Mouse (Mus musculus): ENCODE measurements around the gene Pm20d1.

Pm20d1 gene

DNA sequence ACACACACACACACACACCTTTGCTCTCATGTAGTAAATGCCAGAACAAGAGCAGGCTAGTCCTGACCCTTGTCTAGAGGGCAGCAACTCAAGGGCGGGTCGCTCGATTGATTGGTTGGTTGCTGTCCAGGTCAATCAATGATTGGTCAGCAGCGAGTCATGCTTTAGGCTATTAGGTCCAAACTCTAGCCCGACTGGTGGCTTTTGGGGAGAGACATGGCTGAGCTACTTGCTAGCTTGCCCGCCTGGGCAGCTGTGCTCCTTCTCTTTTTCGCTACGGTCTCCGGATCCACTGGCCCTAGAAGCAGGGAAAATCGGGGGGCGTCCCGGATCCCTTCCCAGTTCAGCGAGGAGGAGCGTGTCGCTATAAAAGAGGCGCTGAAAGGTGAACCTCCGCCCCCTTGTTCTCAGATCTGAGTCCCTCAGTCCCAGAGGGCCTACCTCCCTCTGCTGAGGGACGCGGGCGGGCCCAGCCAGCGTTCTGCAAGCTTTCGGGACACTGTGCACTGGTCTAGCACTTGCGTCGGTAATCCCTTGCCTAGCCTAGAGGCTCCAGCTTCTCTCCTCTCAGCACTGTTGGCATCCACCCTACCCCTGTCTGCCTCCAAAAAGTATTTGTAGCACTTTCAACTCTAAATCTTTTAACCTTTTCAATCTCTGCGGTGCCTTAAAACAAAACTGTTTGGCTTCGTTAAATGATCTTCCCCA, at the start of gene Pm20d1:
Gene Pm20d1 (plus strand): TSS at position 180 of the 708 bp plus-strand sequence.
- no peak for DNase-seq (ENCODE audit: low read depth in 2 of 2, low spot score in 2 of 2)

DNA sequence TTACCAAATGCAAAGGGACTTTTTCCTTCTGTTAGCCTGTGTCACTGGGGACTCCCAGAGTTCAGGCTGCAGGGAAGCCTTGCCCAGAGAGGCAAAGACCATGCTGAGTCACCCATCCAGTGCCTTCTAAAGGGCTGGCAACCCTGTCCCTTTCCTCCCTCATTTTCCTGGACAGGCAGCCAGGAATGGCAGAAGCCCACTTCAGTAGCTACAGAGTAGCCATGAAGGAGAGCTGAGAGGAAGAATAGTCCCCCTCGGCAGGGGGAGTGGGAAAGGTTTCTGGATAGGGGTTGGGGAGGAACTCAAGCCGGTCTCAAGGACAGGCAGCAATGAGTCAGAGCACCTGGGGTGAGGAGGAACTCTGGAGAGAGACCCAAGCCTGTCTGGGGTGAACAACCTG, 49.4 kb upstream of the Pm20d1 start:
- no peak for DNase-seq (ENCODE audit: low read depth in 2 of 2, low spot score in 2 of 2)

DNA sequence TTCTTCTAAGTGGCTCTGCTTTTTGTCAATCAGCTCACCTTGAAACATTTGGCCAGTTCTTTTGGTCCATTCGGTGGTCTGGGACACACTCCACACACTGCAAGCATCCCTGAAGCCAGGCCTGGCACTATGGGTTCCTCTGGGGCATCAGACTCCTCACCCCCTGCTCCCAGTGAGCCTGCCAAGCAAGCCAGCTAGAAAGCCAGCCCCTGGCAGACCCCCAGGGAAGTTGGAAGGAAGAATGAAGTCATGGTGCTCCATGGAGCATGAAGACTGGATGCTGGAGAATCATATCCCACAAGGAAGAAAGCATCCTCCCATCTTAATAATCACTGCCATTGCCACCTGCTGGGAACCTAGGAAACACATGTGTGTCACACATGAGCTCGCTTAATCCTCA, 48.5 kb upstream of the Pm20d1 start:
- DNase-seq (ENCODE audit: low read depth in 2 of 2, low spot score in 2 of 2): no peak

DNA sequence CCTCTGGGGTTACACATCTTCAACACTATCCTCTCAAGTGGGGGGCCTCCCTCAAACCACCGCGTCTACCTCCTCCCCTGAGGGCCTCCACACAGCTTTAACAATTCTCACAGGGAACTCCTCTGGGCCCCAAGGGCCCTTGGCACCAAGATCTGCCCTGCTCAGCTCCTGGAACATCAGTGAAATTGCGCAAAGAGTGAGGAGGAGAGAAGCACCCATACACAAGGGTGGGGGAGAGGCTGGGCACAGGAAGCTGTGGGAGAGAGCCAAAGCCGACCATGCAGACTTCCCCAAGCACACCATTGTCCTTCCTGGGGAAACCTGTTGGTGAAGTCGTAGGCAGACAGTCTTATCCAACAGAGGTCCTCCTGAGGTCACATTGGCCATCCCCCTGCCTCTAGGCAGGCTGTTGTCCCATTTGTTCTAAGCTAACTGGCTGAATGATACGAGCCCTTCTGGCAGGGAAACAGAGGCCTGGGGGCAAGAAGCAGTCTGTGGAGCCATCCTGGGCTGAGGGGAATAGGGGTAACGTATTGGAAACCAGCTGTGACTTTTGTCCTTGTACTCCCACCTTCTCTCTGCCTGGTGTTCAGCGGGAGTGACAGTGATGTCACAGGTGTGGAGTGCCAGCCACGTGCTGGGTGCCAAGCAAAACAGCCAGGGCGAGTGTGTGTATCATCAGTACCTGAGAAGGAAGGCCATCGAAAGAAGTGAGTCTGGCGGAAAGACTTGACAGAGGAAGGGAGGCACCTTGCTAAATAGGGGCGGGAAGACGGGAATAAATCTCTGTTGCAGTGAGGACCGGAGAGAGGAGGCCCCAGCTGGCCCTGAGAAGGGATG, 47.3 kb upstream of the Pm20d1 start:
- DNase-seq (ENCODE audit: low read depth in 2 of 2, low spot score in 2 of 2): no peak

DNA sequence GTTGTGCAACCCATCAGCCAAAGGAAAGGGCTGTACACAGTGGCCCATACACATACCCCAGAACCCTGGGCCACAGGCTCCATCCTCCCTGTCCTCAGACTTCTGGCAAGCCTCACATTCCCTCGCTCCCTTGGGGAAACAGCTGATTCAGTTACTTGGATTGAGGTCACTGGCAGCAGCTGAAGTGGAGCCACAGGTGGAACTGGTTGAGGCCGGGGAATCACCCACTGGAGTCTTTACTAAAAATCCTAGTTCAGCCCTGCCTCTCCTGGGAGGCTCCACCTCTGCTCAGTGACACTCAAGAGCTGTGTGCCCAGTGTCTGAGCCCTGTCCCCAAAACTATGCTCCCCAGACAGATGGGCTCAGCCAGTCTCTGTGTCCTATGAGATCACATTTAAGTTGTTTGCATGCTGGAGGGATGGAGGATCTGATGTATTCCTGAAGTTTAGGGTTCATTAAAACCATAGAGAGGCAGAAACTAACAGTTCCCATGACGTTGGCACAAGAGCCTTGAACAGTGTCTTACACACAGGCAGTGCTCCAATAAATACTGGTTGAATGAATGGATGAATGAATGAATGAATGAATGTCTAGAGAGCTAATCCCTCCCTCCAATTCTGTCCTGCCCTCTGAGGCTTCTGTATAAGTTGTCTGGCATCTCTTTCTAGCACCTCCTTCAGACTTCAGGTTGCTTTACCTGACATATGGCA, 45.8 kb upstream of the Pm20d1 start:
- DNase-seq (ENCODE audit: low read depth in 2 of 2, low spot score in 2 of 2): no peak

DNA sequence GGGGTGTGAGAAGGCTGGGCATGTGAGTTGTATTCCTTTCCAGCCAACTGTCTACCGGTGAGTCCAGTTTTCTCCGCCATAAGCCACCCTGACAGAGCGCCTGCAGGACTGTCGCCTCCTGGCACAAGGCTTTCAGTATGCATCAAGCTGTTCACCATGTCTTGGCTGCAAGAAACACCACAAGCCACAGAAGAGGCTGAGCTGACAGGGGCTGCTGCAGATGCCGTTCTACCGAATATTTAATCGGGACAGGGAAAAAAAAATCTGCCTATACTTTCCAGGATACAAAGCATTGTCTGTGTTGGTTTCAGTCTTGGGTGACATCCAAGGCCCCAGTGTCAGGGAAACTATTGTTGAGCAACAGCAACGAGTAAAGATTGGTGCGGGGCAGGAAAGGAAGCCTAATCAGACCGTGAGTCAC, 45.3 kb upstream of the Pm20d1 start:
- DNase-seq (ENCODE audit: low read depth in 2 of 2, low spot score in 2 of 2): no peak

DNA sequence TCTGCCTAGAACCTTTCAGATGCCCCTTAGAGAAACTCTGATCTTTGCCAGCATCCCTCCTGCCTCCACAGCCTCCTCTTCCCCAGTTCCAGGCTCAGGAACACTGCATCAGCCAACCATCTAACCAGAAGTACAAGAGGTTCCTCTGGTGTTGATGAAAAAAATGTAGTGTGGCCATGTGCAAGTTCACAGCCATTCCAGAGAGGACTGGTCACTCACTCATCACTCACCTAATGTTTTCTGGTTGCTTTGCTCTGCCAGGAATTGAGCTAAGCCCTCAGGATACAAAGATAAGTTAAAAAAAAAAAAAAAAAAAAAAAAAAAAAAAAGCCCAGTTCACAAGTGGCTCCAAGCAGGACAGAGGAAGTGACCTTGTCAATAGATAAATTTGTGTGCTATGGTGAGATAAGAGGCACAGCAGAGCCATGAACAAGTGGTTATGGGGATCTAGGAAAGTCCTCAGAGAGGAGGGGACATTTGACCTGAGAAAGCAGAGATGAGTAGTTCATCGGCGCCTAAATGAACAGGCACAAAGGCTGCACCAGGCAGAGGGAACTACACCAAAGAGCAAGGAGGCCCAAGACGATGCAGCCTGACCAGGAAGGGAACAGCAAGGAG, 42.9 kb upstream of the Pm20d1 start:
- DNase-seq (ENCODE audit: low read depth in 2 of 2, low spot score in 2 of 2): no peak

DNA sequence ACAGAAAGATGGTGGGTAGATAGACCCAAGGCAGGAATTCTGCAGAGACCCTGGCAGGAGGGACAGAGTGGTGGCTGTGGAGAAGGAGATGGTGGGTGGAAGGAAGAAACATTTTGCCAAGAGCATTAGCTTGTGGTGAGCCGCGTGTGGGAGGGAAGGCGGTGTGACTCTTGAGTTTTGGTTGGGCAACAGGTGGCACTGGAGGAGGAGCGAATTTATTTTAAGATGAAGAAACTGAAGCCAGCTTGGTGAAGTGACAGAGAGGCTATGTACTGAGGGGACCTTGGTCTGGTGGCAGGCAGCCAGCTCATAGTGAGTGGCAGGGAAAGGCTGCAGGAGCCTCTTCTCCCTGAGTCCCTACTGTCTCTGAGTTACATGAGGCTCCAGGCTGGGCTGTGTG, 42.3 kb upstream of the Pm20d1 start:
- DNase-seq (ENCODE audit: low read depth in 2 of 2, low spot score in 2 of 2): no peak

DNA sequence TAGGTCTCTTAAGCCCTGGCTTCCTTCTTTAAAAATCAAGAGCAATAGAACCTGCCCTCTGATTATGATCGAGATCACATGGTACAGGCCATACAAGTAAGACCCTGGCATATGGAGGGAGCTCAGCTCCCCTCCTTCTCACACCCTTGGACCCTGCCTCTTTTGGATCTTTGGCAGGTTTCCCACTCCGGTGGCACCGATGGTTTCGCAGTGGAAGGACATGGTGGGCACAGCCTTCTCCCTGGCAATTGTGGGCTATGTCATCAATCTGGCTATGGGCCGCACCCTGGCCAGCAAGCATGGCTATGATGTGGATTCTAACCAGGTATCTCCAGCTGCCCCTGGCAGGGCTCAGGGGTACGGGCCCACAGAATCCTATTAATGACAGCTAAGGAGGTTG, 40.0 kb upstream of the Pm20d1 start:
- no peak for DNase-seq (ENCODE audit: low read depth in 2 of 2, low spot score in 2 of 2)

DNA sequence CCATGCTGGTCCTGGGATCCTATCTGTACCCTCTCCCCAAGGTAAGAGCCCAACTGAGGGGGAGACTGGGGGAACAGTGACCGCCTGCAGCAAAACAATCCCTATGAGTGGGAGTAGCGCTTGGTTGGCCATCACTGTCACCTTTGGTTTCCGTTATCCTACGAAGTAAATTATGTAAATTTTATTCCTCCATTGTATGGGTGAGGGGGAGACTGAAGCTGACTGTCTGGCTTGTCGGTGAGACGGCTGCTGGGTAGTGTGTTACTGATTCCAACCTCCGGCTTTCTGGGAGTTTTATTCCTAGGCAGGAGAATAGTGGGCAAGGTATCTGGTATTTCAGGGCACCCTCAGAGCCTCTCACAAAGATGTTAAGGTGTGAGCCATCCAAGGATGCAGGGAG, 38.4 kb upstream of the Pm20d1 start:
- DNase-seq (ENCODE audit: low read depth in 2 of 2, low spot score in 2 of 2): no peak

DNA sequence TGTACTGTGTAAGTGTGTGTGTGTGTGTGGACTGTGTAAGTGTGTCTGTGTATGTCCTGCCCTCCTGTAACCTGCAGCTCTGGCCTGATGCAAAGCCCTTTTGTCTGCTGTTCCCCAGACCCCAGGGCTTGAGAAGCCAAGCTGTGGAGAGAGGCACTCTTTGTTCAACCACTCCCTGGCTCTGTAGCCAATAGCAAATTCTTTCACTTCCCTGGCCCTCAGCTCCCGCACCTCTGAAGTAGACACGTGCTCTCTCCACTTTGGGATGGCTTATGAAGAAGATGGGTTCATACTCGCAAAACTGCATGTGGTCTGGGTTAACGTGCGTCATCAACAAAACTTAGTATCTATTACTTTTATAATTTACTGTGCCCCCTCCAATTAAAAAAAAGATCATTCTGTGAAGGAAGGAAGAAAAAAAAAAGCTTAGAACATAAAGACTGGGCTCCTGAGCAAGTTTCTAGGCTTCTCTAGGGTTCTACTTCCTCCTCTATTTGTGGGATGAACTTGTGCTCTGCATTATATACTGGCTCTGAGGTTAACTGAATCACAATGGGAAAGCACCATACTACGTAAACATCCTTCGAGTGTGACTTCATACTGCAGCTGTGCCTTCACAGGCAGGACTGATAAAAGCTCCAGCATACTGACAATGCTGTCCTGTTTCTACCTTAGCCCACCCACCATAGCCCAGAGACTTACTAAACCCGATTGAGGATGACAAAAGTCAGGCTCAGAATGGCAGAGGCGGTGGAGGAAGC, 37.3 kb upstream of the Pm20d1 start:
- no peak for DNase-seq (ENCODE audit: low read depth in 2 of 2, low spot score in 2 of 2)

DNA sequence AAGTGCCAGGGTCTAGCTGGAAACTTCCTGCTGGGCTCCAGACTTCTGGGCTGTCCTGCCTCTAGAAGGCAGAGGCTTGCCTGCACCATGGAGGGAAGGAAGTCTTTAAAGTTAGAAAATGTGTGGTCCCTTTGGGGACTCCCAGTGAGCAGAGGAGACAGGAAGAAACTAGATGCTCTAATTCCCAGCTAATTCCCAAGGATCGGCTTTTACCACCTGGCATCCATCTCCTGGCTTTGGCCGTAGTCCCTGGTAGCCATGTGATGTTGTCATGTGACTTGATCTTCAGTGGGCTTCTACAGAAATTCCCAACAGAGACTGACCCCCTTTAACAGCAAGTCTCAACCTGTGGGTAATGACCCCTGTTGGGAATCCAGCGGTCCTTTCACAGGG, 36.8 kb upstream of the Pm20d1 start:
- DNase-seq (ENCODE audit: low read depth in 2 of 2, low spot score in 2 of 2): no peak

DNA sequence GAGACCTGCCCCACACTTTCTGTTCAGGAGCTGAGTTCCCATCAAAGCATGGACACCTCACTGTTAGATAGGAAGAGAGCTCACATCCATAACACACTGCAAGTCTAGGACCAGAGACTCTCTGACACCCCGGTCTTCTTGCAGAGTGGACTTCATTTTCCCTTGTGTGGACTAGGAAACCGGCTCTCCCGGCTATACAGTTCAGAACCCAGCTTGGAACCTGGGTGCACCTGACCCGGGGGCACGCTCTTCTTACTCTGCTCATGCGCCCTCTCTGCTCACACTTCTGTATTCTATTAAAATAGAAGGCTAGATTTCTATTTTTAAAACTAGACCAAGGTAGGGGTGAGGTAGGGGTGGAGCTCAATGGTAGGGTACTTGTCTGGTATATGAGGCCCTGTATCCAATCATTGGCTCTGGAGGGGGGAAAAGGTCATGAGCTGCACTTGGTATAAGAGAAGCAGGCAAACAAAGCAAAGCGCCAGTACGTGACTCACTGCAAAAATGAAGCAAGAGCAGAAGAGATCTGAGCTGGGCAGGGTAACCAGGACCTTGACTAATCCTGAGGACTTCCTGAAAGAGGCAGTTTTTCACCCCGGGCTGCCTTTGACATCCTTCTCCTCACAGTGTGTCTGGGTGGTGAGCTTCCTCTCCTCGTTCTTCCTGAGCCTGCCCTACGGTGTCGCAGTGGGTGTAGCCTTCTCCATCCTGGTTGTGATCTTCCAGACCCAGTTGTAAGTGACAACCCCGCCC, 35.9 kb upstream of the Pm20d1 start:
- no peak for DNase-seq (ENCODE audit: low read depth in 2 of 2, low spot score in 2 of 2)

DNA sequence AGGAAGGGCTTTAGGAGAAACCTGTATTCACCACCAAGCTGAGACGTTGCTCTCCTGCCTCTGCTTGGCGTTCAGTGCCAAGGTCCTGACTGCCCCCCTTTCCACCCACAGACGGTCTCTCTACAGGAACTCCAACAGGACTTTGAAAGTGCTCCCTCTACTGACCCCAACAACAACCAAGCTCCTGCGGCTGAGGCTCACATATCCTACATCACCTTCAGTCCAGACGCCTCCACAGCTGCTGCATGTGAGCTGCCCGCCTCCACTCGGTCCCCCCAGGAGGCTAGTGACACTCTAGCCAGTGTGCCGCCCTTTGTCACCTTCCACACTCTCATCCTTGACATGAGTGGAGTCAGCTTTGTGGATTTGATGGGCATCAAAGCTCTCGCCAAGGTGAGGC, 33.5 kb upstream of the Pm20d1 start:
- DNase-seq (ENCODE audit: low read depth in 2 of 2, low spot score in 2 of 2): no peak

DNA sequence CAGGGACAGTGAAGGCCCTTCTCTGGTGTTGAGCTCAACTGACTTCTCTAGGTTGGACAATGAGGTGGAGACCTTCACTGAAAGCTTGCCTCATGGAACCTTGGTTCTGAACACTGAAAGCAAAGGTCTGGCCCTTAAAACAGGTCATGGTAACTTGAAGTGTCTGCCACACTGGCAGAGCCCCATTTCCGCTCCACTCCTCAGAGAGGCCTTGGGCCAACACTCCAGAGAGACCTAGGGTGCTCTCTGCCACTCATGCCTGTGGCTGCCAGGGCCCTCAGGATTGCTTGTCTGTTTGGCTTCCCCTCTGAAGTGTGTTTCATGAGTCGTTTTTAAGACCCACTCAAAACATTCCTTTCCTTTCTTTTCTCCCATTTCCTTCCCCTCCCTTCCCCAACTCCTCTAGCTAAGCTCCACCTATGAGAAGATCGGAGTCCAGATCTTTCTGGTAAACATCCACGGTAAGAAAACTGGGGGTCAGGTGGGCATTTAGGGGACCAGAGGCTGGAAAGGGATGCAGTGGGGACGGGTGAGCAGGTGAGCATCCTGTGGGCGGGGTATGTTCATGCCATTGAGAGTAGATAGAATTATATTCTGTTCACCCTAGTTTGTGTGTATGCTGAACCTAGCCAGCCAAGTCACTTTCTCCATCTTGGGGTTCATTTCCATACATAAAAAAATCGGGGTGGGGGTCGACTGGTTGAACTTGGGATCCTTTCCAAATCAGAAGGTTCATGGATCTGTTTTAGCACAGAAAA, 32.4 kb upstream of the Pm20d1 start:
- no peak for DNase-seq (ENCODE audit: low read depth in 2 of 2, low spot score in 2 of 2)

DNA sequence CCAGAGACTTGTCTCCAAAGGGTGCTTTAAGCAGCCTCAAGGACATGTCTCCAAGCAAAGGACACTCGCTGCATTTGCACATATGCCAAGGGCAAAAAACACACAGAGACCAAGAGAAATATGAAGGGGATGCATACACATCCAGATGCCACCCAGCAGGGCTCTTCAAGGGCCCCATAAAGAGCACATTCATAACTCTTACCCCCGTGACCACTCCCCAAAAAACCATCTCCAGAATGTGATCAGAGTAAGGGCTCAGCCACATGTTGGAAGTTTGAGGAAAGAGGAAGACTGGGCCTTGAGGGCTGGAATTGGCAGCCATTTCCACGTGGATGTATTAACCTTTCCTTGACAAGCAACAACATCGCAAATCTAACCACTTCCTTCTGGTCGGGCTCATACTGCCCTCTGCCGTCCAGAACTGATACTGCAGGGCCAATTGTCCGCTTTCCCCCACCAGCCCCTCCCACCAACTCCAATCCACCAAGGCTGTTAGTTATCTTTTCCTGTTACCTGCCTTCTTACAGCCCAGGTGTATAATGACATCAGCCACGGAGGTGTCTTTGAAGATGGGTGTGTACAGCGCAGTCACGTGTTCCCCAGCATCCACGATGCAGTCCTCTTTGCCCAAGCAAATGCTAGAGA, 31.7 kb upstream of the Pm20d1 start:
- DNase-seq (ENCODE audit: low read depth in 2 of 2, low spot score in 2 of 2): peak; percentile 61 to 75

DNA sequence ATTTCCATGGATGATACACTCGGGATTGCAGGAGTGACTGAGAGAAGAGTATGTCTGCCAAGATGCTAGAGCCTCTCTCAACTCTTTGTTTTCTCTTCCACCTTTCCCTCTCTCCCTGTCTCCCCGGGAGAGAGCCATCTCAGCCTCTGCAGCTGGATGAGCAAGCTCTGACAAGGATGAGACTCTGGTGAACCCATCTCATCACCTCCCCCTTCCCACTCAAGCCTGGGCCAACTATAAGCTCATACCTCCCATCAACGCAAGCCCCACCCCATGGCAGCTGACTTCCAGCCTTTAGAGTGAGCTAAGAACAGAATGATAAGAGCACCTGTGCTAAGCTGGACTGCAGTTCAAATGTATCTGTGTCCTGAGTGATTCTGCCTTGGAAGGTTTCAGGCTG, 27.9 kb upstream of the Pm20d1 start:
- no peak for DNase-seq (ENCODE audit: low read depth in 2 of 2, low spot score in 2 of 2)

DNA sequence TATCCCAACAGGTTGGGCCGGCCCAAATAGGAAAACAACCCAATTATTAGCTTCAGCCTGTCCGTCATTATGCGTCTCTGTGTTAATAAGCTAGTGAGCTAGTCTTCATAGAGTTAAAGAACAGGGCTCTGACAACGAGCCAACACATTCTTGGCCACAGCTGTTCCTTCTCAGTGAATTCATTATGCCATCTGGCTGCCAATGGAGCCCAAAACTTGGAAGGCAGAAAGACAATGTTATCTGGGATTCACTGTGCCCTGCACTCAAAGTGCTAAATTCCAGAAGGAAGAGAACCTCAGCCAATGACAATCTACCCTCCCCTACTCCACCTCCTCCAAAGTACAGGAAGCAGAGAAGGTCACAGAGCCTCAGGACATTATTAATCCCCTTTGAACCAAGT, 26.5 kb upstream of the Pm20d1 start:
- no peak for DNase-seq (ENCODE audit: low read depth in 2 of 2, low spot score in 2 of 2)

DNA sequence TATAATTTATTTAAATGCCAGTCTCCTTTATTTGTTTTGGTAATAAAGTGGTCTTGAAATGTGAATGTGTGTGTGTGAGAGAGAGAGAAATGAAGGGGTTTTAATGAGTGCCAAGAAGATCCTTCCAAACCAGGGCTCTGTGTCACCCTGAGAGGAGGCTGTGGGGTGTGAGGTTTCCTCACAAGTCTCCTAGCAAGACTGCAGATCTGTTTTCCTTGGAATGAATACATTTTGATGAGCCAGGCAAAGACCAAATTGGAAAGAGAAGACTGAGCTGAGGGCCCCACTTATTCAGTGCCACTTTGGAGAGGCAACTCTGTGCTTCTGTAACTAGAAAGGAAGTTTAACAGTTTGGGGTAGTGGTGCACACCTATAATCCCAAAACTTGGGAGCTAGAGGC, 25.7 kb upstream of the Pm20d1 start:
- DNase-seq (ENCODE audit: low read depth in 2 of 2, low spot score in 2 of 2): no peak

Measured in CD8-positive naive resting alpha-beta T cell, adult 2 months (primary cell).